Mouse (Mus musculus): ENCODE data around the gene Etfbkmt. TPM values are rescaled to one million over a fixed set of nuclear protein-coding genes. Genes with fewer than 3 reads are reported as not detected.

The Etfbkmt gene
- polyA plus RNA-seq, 1 experiment = 5.8 TPM

DNA sequence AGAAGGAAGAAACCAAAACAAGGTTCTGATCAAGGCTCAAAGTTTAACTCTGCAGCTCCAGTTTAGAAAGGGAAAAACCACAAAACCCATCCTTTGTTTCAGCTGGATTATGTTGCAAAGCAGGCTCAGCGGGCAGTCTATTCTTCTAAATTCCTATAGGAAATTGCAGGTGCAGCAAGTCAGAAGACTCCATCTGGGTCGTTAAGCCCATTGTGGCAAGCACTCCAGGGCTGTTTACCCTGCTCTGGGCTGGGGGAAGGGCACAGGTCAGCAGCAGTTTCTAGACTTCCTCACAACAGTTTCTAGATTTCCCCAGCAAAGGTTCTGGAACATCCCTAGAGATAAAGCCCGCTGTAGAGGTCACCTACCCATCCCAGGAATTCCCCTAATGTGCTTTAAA lies 8.5 kb upstream of the Etfbkmt start:
- H3K4me1 ChIP-seq (ENCODE audit: control insufficient read depth, insufficient read depth, low read length) = peaks cover 3% of the 10 kb centered on the region; the same call in 1 of the 2 replicates
- no peak overlapping the region for H3K27ac ChIP-seq (ENCODE audit: insufficient read depth, low read depth, low read length)
- TF ChIP-seq CTCF (IDR thresholded peaks at IDR 0.05; ENCODE audit: low read depth, low read length) (no peak), POLR2A (IDR thresholded peaks at IDR 0.05; ENCODE audit: borderline replicate concordance, low read depth, low read length) (no peak)
- H3K4me3 ChIP-seq (ENCODE audit: insufficient read depth, low read length) = no peak overlapping the region

- Histone ChIP-seq H3K4me3 (ENCODE audit: insufficient read depth, low read length) (no peak overlapping the region), H3K27ac (ENCODE audit: insufficient read depth, low read depth, low read length) (peak overlapping the region; percentile 9; the same call in 1 of the 2 replicates), H3K4me1 (ENCODE audit: control insufficient read depth, insufficient read depth, low read length) (peaks cover 3% of the 10 kb centered on the region; the same call in 1 of the 2 replicates)
- TF ChIP-seq CTCF (IDR thresholded peaks at IDR 0.05; ENCODE audit: low read depth, low read length) (no peak), POLR2A (IDR thresholded peaks at IDR 0.05; ENCODE audit: borderline replicate concordance, low read depth, low read length) (no peak)
Measured at GRCm38 (mm10) chr6:149132311-149133077, 7.2 kb upstream of the Etfbkmt start.

DNA sequence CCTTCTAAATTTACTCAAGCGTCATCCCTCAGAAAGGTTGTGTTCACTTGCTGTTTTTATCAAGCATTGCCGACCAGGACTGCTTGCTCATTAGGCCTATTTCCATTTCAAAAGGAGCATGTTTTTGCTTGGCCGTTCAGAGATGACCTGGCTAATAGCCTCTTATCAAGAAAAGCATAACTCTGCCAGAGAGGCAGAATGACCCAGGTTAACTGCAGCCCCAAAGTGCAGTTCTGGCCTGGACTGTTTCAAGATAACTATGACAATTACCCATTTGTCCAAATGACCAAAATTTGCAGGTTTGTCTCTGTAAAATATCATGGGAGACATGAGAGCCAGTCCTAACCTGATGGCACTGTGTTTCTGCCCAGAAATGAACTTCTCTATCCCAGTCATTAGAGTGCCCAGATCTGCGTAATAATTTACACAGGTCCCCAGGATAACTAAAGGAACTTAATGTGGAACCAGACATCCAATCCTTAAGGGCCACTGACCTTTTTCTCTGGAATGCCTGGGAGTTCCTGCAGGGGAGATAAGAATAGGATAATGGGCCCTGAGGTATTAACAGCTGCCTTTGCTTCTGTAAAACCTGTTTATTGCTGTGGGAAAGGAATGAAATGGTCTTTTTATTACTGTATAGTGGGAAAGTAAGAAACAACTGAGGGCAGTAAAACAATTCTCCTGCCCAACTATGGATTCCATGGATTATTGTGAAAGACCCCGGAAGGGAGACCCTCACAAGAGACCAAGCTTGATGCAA lies 5.1 kb upstream of the Etfbkmt start:
- H3K4me1 ChIP-seq (ENCODE audit: control insufficient read depth, insufficient read depth, low read length) = peaks cover 3% of the 10 kb centered on the region; the same call in 1 of the 2 replicates
- no peak overlapping the region for H3K4me3 ChIP-seq (ENCODE audit: insufficient read depth, low read length)
- no peak overlapping the region for H3K27ac ChIP-seq (ENCODE audit: insufficient read depth, low read depth, low read length)
- TF ChIP-seq CTCF (IDR thresholded peaks at IDR 0.05; ENCODE audit: low read depth, low read length) (no peak), POLR2A (IDR thresholded peaks at IDR 0.05; ENCODE audit: borderline replicate concordance, low read depth, low read length) (no peak)

GRCm38 (mm10) chr6:149135631-149136030 lies 4.0 kb upstream of the Etfbkmt start:
- no peak overlapping the region for H3K4me3 ChIP-seq (ENCODE audit: insufficient read depth, low read length)
- no peak for TF ChIP-seq POLR2A (IDR thresholded peaks at IDR 0.05; ENCODE audit: borderline replicate concordance, low read depth, low read length)
- no peak for TF ChIP-seq CTCF (IDR thresholded peaks at IDR 0.05; ENCODE audit: low read depth, low read length)
- H3K27ac ChIP-seq (ENCODE audit: insufficient read depth, low read depth, low read length) = no peak overlapping the region
- H3K4me1 ChIP-seq (ENCODE audit: control insufficient read depth, insufficient read depth, low read length) = peaks cover 3% of the 10 kb centered on the region; the same call in 1 of the 2 replicates

GRCm38 (mm10) chr6:149137936-149138335 lies 1.7 kb upstream of the Etfbkmt start:
- no peaks in the 10 kb centered on the region for H3K4me1 ChIP-seq (ENCODE audit: control insufficient read depth, insufficient read depth, low read length)
- H3K27ac ChIP-seq (ENCODE audit: insufficient read depth, low read depth, low read length) = no peak overlapping the region

DNA sequence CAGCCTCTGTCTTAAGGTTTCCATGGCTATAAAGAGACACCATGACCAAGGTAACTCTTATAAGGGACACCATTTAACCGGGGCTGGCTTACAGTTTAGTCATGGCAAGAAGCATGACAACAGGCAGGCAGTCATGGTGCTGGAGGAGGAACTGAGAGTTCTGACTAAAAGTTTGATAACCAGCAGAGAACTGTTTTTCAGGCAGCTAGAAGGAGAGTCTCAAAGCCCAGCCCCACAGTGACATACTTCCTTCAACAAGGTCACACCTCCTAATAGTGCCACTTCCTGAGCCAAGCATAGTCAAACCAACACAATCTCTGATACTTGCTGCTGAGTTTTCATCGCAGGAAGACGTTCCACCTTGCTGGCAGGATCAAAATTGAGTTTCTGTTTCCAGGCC lies 638 bp upstream of the Etfbkmt start:
- TF ChIP-seq POLR2A (IDR thresholded peaks at IDR 0.05; ENCODE audit: borderline replicate concordance, low read depth, low read length) (no peak), CTCF (IDR thresholded peaks at IDR 0.05; ENCODE audit: low read depth, low read length) (no peak)
- no peak overlapping the region for H3K4me3 ChIP-seq (ENCODE audit: insufficient read depth, low read length)
- no peaks in the 10 kb centered on the region for H3K4me1 ChIP-seq (ENCODE audit: control insufficient read depth, insufficient read depth, low read length)
- peak overlapping the region; percentile 17; the same call in 1 of the 2 replicates for H3K27ac ChIP-seq (ENCODE audit: insufficient read depth, low read depth, low read length)

More at GRCm38 (mm10) chr6:149137936-149138335, 1.7 kb upstream of the Etfbkmt start:
- H3K4me3 ChIP-seq (ENCODE audit: insufficient read depth, low read length) = no peak overlapping the region
- TF ChIP-seq POLR2A (IDR thresholded peaks at IDR 0.05; ENCODE audit: borderline replicate concordance, low read depth, low read length) = no peak
- no peak for TF ChIP-seq CTCF (IDR thresholded peaks at IDR 0.05; ENCODE audit: low read depth, low read length)

DNA sequence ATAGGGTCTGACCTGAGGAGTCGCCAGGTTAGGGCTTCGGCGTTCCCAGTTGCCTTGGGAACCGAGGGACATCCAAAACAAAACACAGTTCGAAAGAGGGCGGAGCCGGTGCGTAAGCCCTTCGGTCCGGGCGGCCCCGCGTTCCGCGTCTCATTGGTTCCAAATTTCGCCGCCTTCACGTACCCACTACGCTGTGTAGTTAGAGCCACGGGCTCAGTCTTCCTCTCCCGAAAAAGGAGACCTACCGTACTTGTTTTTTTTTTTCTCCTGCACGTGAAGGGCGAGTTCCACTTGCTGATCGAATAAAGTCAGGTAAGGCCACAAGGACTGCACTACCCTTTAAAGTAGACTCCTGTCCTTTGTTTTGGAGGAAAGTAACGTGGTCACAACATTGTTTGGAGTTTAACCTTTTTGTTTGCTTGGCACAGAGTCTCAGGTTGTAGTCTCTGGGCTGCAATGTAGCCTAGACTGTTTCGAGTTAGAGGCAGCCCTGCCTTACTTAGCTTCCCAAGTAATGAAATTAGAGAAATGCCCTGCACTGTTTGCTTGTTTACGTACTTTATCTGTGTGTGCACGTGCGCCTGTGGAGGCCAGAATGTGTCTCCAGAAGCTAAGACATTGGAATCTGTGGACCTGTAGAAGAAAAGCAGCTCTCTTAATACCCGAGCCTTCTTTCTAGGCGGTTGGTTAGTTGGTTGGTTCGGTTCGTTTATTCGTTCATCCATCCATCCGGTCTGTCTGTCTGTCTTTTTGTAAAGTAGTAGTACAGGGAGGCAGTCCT lies 1.9 kb downstream of the Etfbkmt start:
- peak overlapping the region; percentile 52 for H3K27ac ChIP-seq (ENCODE audit: insufficient read depth, low read depth, low read length)
- no peak for TF ChIP-seq CTCF (IDR thresholded peaks at IDR 0.05; ENCODE audit: low read depth, low read length)
- TF ChIP-seq POLR2A (IDR thresholded peaks at IDR 0.05; ENCODE audit: borderline replicate concordance, low read depth, low read length) = no peak
- no peaks in the 10 kb centered on the region for H3K4me1 ChIP-seq (ENCODE audit: control insufficient read depth, insufficient read depth, low read length)
- H3K4me3 ChIP-seq (ENCODE audit: insufficient read depth, low read length) = peak overlapping the region; percentile 77

DNA sequence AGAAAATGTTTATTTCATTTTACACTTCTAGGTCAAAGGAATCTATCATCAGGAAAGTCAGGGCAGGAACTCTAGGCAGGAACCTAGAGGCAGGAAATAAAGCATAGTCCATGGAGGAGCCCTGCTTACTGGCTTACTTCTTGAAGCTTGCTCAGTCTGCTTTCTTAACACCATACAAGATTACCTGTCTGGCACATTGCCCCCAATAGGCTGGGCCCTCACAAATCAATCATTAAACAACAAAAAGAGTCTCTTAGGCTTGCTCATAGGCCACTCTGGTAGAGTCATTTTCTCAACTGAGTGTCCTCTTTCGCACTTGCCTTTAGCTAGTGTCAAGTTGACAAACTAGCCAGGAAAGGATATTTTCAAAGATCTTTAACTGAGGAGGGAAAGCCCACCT lies 5.5 kb downstream of the Etfbkmt start:
- TF ChIP-seq CTCF (IDR thresholded peaks at IDR 0.05; ENCODE audit: low read depth, low read length) (no peak), POLR2A (IDR thresholded peaks at IDR 0.05; ENCODE audit: borderline replicate concordance, low read depth, low read length) (no peak)
- no peak overlapping the region for H3K27ac ChIP-seq (ENCODE audit: insufficient read depth, low read depth, low read length)
- no peaks in the 10 kb centered on the region for H3K4me1 ChIP-seq (ENCODE audit: control insufficient read depth, insufficient read depth, low read length)
- no peak overlapping the region for H3K4me3 ChIP-seq (ENCODE audit: insufficient read depth, low read length)

DNA sequence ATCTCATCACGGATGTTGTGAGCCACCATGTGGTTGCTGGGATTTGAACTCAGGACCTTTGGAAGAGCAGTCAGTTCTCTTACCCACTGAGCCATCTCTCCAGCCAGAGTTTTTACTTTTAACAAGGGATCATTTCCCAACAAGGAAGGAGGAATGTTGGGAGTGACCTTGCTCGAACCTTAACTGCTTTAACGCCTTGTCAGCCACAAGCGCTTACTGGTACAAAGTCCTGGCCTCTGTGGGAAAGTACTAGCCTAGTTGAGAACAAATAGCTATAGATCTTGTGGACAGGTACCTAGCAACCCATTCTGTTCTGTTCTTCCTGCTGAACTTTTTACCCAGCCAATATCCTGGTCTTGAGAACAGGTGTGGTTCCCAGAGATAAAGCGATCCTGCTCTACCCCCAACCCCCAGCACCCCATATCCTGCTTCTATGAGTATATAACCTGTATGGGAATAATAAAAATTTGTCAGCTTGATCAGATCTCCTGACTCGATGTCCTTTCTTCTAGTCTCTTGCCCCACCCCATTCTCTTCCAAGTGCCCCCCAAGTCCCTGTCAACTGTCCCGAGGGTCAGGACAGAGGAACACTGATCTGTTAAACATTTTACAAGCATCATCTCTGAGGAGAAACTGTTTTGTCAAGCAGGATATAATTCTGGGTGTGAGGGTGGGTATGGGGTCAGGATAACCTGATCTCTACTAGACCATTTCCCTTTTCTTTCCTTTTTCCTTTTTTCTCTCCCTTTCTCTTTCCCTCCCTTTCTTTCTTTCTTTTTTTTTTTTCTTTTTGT lies 9.0 kb downstream of the Etfbkmt start:
- Histone ChIP-seq H3K4me1 (ENCODE audit: control insufficient read depth, insufficient read depth, low read length) (no peaks in the 10 kb centered on the region), H3K27ac (ENCODE audit: insufficient read depth, low read depth, low read length) (no peak overlapping the region), H3K4me3 (ENCODE audit: insufficient read depth, low read length) (no peak overlapping the region)
- no peak for TF ChIP-seq POLR2A (IDR thresholded peaks at IDR 0.05; ENCODE audit: borderline replicate concordance, low read depth, low read length)
- TF ChIP-seq CTCF (IDR thresholded peaks at IDR 0.05; ENCODE audit: low read depth, low read length) = no peak
